Mouse (Mus musculus): ENCODE results near the gene Hcst. TPM values are rescaled to one million over a fixed set of nuclear protein-coding genes. Genes with fewer than 3 reads are reported as not detected.
A peak's percentile ranks its signal among the peaks of the same experiment; 100 is the strongest.

The Hcst gene
- polyA plus RNA-seq, 1 experiment from 2014 or later: 0.39 TPM

DNA sequence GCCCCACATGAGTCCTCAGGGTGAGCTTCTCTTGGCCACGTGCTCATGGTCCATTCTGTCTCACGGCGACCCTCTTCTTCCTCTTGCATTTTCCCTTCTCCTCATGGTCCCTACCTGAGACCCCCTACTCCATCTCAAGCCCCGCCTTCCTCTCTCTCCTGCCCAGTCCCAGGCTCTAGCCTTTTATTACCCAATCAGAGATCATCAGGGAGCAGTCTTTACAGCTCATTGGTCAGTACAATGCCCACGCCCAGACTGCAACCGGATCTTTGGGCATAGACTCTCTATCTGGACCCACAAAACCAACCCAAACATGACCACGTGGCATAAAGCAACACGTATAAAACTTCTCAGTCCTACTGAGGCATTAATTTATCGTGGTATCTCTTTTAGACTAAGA lies 35.5 kb downstream of the Hcst start:
- no peaks in the 10 kb centered on the region for H3K36me3 ChIP-seq (ENCODE audit: control insufficient read depth, insufficient read depth, low read length)
- H3K27ac ChIP-seq (replicated peaks; ENCODE audit: low read depth, low read length): no peak overlapping the region
- no peaks in the 10 kb centered on the region for H3K4me1 ChIP-seq (ENCODE audit: control insufficient read depth, insufficient read depth, low read length)
- no peak overlapping the region for H3K4me2 ChIP-seq (ENCODE audit: low read depth, severe bottlenecking)
- no peak overlapping the region for H3K4me3 ChIP-seq (ENCODE audit: low read depth, low read length)
- 85% methylated on average over 9 of the region's 9 CpGs for WGBS
- H3K9ac ChIP-seq (ENCODE audit: low read length): no peak overlapping the region
- H3K9me3 ChIP-seq (ENCODE audit: control insufficient read depth, low read length): no peaks in the 10 kb centered on the region
- no peak for ATAC-seq (ENCODE audit: insufficient number of reproducible peaks, low FRiP score, low TSS enrichment, low read depth)
- no peak for DNase-seq (ENCODE audit: low spot score)
- H3K27me3 ChIP-seq (ENCODE audit: control insufficient read depth, insufficient read depth, low read length): no peaks in the 10 kb centered on the region

DNA sequence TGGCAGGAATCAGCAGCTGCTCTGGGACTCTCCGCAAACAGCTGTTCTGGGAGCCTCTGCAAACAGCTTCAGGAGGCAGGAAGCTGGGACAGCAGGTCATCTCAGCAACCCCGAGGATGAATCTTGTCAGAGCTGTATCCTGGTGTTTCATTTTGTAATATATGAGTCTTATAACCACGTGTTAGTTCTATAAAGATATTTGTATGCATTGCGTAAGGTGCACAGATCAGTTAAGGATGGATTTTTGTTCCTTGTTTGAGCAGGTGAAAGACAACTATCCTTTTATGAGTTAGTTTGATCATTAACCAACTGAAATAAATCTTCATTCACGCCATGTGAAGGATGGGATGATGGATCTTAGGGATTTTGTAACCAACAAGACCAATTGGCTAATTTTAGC lies 39.6 kb downstream of the Hcst start:
- H3K4me2 ChIP-seq (ENCODE audit: low read depth, severe bottlenecking): no peak overlapping the region
- DNase-seq (ENCODE audit: low spot score) (no peak), ATAC-seq (ENCODE audit: insufficient number of reproducible peaks, low FRiP score, low TSS enrichment, low read depth) (no peak)
- no peaks in the 10 kb centered on the region for H3K36me3 ChIP-seq (ENCODE audit: control insufficient read depth, insufficient read depth, low read length)
- no peak overlapping the region for H3K9ac ChIP-seq (ENCODE audit: low read length)
- no peak overlapping the region for H3K4me3 ChIP-seq (ENCODE audit: low read depth, low read length)
- no peak overlapping the region for H3K27ac ChIP-seq (replicated peaks; ENCODE audit: low read depth, low read length)
- WGBS: 66% methylated on average over 5 of the region's 5 CpGs
- H3K4me1 ChIP-seq (ENCODE audit: control insufficient read depth, insufficient read depth, low read length): no peaks in the 10 kb centered on the region
- H3K27me3 ChIP-seq (ENCODE audit: control insufficient read depth, insufficient read depth, low read length): no peaks in the 10 kb centered on the region
- H3K9me3 ChIP-seq (ENCODE audit: control insufficient read depth, low read length): no peaks in the 10 kb centered on the region

DNA sequence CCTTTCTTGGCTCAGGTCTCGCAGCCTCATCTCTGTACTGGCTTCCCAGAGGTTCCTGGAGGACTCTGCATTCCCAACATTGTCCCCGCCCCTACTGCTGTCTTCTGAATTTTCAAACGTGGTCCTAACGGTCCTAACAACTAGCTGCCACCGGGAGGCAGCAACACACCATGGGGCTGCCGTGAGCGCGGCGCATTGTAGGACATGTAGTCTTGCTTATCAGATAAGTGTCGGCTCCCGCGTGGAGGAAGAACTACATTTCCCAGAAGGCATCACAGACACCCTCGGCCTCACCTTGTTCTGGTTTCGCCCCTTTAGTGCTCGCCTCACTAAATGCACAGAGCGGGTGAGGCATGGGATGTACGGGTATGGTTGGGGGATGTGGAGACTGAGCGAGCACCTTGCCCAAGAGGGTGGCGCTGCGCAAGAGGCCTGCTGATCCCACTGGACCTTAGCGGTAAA lies 46.1 kb downstream of the Hcst start:
- Histone ChIP-seq H3K27me3 (ENCODE audit: control insufficient read depth, insufficient read depth, low read length) (no peaks in the 10 kb centered on the region), H3K4me1 (ENCODE audit: control insufficient read depth, insufficient read depth, low read length) (no peaks in the 10 kb centered on the region), H3K27ac (replicated peaks; ENCODE audit: low read depth, low read length) (no peak overlapping the region), H3K9ac (ENCODE audit: low read length) (peak overlapping the region; percentile 57), H3K4me2 (ENCODE audit: low read depth, severe bottlenecking) (peak overlapping the region; percentile 51), H3K4me3 (ENCODE audit: low read depth, low read length) (peak overlapping the region; percentile 25), H3K9me3 (ENCODE audit: control insufficient read depth, low read length) (no peaks in the 10 kb centered on the region), H3K36me3 (ENCODE audit: control insufficient read depth, insufficient read depth, low read length) (no peaks in the 10 kb centered on the region)
- under 1% methylated on average over 21 of the region's 21 CpGs for WGBS
- ATAC-seq (ENCODE audit: insufficient number of reproducible peaks, low FRiP score, low TSS enrichment, low read depth): peak; percentile 98
- DNase-seq (ENCODE audit: low spot score): peak; percentile 93

Other genes with a start within 250 kb of the Hcst start
- 2.3 and 2.9 TPM in 2 replicates for gene Cox7a1, start 235.7 kb downstream of the Hcst start, polyA plus RNA-seq (2014; fragmentation: Nextera tagmentation; extraction: Ambion mirVana)
- 53.1 and 53.7 TPM in 2 replicates for gene Capns1, start 221.0 kb downstream of the Hcst start, polyA plus RNA-seq (2014; fragmentation: Nextera tagmentation; extraction: Ambion mirVana)
- 182 and 186 TPM in 2 replicates for gene Polr2i, start 187.9 kb downstream of the Hcst start, polyA plus RNA-seq (2014; fragmentation: Nextera tagmentation; extraction: Ambion mirVana)
- gene Tbcb, start 187.6 kb downstream of the Hcst start, polyA plus RNA-seq (2014; fragmentation: Nextera tagmentation; extraction: Ambion mirVana): 232 and 241 TPM in 2 replicates
- gene Ovol3, start 184.1 kb downstream of the Hcst start, polyA plus RNA-seq (2014; fragmentation: Nextera tagmentation; extraction: Ambion mirVana): 0.27 TPM in 1 of 2 replicates, not detected in the other
- 0.16 and 0.19 TPM in 2 replicates for gene Thap8, start 139.8 kb downstream of the Hcst start, polyA plus RNA-seq (2014; fragmentation: Nextera tagmentation; extraction: Ambion mirVana)
- 10.4 and 14.9 TPM in 2 replicates for gene Wdr62, start 139.4 kb downstream of the Hcst start, polyA plus RNA-seq (2014; fragmentation: Nextera tagmentation; extraction: Ambion mirVana)
- gene Clip3, start 128.1 kb downstream of the Hcst start, polyA plus RNA-seq (2014; fragmentation: Nextera tagmentation; extraction: Ambion mirVana): 64.7 and 70.0 TPM in 2 replicates
- 93.7 and 97.6 TPM in 2 replicates for gene Alkbh6, start 111.1 kb downstream of the Hcst start, polyA plus RNA-seq (2014; fragmentation: Nextera tagmentation; extraction: Ambion mirVana)
- gene Syne4, start 105.0 kb downstream of the Hcst start, polyA plus RNA-seq (2014; fragmentation: Nextera tagmentation; extraction: Ambion mirVana): 72.3 and 75.3 TPM in 2 replicates
- not detected in 2 replicates for gene E130208F15Rik, start 98.1 kb downstream of the Hcst start, polyA plus RNA-seq (2014; fragmentation: Nextera tagmentation; extraction: Ambion mirVana)
- 21.6 TPM in 2 replicates for gene Sdhaf1, start 96.0 kb downstream of the Hcst start, polyA plus RNA-seq (2014; fragmentation: Nextera tagmentation; extraction: Ambion mirVana)
- 4.9 and 5.0 TPM in 2 replicates for gene Lrfn3, start 57.1 kb downstream of the Hcst start, polyA plus RNA-seq (2014; fragmentation: Nextera tagmentation; extraction: Ambion mirVana)
- 8.4 and 12.6 TPM in 2 replicates for gene Tyrobp, start 6.1 kb downstream of the Hcst start, polyA plus RNA-seq (2014; fragmentation: Nextera tagmentation; extraction: Ambion mirVana)
- 0.96 and 1.4 TPM in 2 replicates for gene Nfkbid, start 1.9 kb upstream of the Hcst start, polyA plus RNA-seq (2014; fragmentation: Nextera tagmentation; extraction: Ambion mirVana)
- 16.6 and 18.0 TPM in 2 replicates for gene Aplp1, start 25.7 kb upstream of the Hcst start, polyA plus RNA-seq (2014; fragmentation: Nextera tagmentation; extraction: Ambion mirVana)
- gene Kirrel2, start 37.8 kb upstream of the Hcst start, polyA plus RNA-seq (2014; fragmentation: Nextera tagmentation; extraction: Ambion mirVana): 0.13 TPM in 1 of 2 replicates, not detected in the other
- 0.15 TPM in 1 of 2 replicates, not detected in the other for gene Nphs1, start 38.5 kb upstream of the Hcst start, polyA plus RNA-seq (2014; fragmentation: Nextera tagmentation; extraction: Ambion mirVana)
- gene Prodh2, start 73.8 kb upstream of the Hcst start, polyA plus RNA-seq (2014; fragmentation: Nextera tagmentation; extraction: Ambion mirVana): 0.33 TPM in 1 of 2 replicates, not detected in the other
- gene Arhgap33, start 115.2 kb upstream of the Hcst start, polyA plus RNA-seq (2014; fragmentation: Nextera tagmentation; extraction: Ambion mirVana): 12.1 and 12.9 TPM in 2 replicates
- gene Hspb6, start 132.3 kb upstream of the Hcst start, polyA plus RNA-seq (2014; fragmentation: Nextera tagmentation; extraction: Ambion mirVana): 6.1 and 6.9 TPM in 2 replicates
- 20.0 and 21.9 TPM in 2 replicates for gene Proser3, start 132.4 kb upstream of the Hcst start, polyA plus RNA-seq (2014; fragmentation: Nextera tagmentation; extraction: Ambion mirVana)
- 40.6 and 46.9 TPM in 2 replicates for gene Lin37, start 140.0 kb upstream of the Hcst start, polyA plus RNA-seq (2014; fragmentation: Nextera tagmentation; extraction: Ambion mirVana)
- 91.9 and 100 TPM in 2 replicates for gene U2af1l4, start 143.4 kb upstream of the Hcst start, polyA plus RNA-seq (2014; fragmentation: Nextera tagmentation; extraction: Ambion mirVana)
- gene Gm49396, start 143.5 kb upstream of the Hcst start, polyA plus RNA-seq (2014; fragmentation: Nextera tagmentation; extraction: Ambion mirVana): 6.0 and 6.8 TPM in 2 replicates
- 105 and 123 TPM in 2 replicates for gene Psenen, start 143.8 kb upstream of the Hcst start, polyA plus RNA-seq (2014; fragmentation: Nextera tagmentation; extraction: Ambion mirVana)
- 3.2 and 3.5 TPM in 2 replicates for gene Igflr1, start 145.6 kb upstream of the Hcst start, polyA plus RNA-seq (2014; fragmentation: Nextera tagmentation; extraction: Ambion mirVana)
- gene Kmt2b, start 168.9 kb upstream of the Hcst start, polyA plus RNA-seq (2014; fragmentation: Nextera tagmentation; extraction: Ambion mirVana): 11.9 and 14.1 TPM in 2 replicates
- gene Zbtb32, start 179.1 kb upstream of the Hcst start, polyA plus RNA-seq (2014; fragmentation: Nextera tagmentation; extraction: Ambion mirVana): 0.43 TPM in 1 of 2 replicates, not detected in the other
- 3.6 and 3.8 TPM in 2 replicates for gene Upk1a, start 193.0 kb upstream of the Hcst start, polyA plus RNA-seq (2014; fragmentation: Nextera tagmentation; extraction: Ambion mirVana)
- 801 and 830 TPM in 2 replicates for gene Cox6b1, start 206.3 kb upstream of the Hcst start, polyA plus RNA-seq (2014; fragmentation: Nextera tagmentation; extraction: Ambion mirVana)
- 0.19 and 0.43 TPM in 2 replicates for gene Etv2, start 216.0 kb upstream of the Hcst start, polyA plus RNA-seq (2014; fragmentation: Nextera tagmentation; extraction: Ambion mirVana)
- gene Rbm42, start 230.5 kb upstream of the Hcst start, polyA plus RNA-seq (2014; fragmentation: Nextera tagmentation; extraction: Ambion mirVana): 125 and 126 TPM in 2 replicates
- gene Haus5, start 245.1 kb upstream of the Hcst start, polyA plus RNA-seq (2014; fragmentation: Nextera tagmentation; extraction: Ambion mirVana): 62.1 and 67.3 TPM in 2 replicates